Mouse (Mus musculus): ENCODE measurements around the gene Sit1.

Sit1 gene

GRCm38 (mm10) chr4:43483535-43484091 is at the start of gene Sit1:
Gene Sit1, minus strand, starts transcription at chr4:43483734.
- no peak for DNase-seq

- DNase-seq = peak; percentile 41
Observed at GRCm38 (mm10) chr4:43533270-43533669, 49.7 kb upstream of the Sit1 start.

- DNase-seq = peak; percentile 81
Observed at GRCm38 (mm10) chr4:43530581-43530980, 47.0 kb upstream of the Sit1 start.

GRCm38 (mm10) chr4:43530081-43530501 is 46.6 kb upstream of the Sit1 start:
- no peak for DNase-seq

GRCm38 (mm10) chr4:43528487-43528886 is 45.0 kb upstream of the Sit1 start:
- no peak for DNase-seq

- DNase-seq = no peak
Observed at GRCm38 (mm10) chr4:43527880-43528279, 44.3 kb upstream of the Sit1 start.

GRCm38 (mm10) chr4:43519956-43520355 is 36.4 kb upstream of the Sit1 start:
- peak; percentile 93 for DNase-seq

GRCm38 (mm10) chr4:43519551-43519950 is 36.0 kb upstream of the Sit1 start:
- DNase-seq = no peak

- DNase-seq = no peak
Observed at GRCm38 (mm10) chr4:43515764-43516708, 32.5 kb upstream of the Sit1 start.

- DNase-seq = no peak
Observed at GRCm38 (mm10) chr4:43513791-43514190, 30.3 kb upstream of the Sit1 start.

- no peak for DNase-seq
Observed at GRCm38 (mm10) chr4:43513300-43513699, 29.8 kb upstream of the Sit1 start.

- no peak for DNase-seq
Observed at GRCm38 (mm10) chr4:43512653-43513052, 29.1 kb upstream of the Sit1 start.

- no peak for DNase-seq
Observed at GRCm38 (mm10) chr4:43511675-43512454, 28.3 kb upstream of the Sit1 start.

- no peak for DNase-seq
Observed at GRCm38 (mm10) chr4:43509109-43509508, 25.6 kb upstream of the Sit1 start.

- DNase-seq = peak; percentile 65
Observed at GRCm38 (mm10) chr4:43508666-43508997, 25.1 kb upstream of the Sit1 start.

- DNase-seq = peak; percentile 29
Observed at GRCm38 (mm10) chr4:43507938-43508665, 24.6 kb upstream of the Sit1 start.

GRCm38 (mm10) chr4:43506536-43507185 is 23.1 kb upstream of the Sit1 start, which contains the start of gene Car9:
Gene Car9, plus strand, starts transcription at chr4:43506966.
- peak; percentile 31 for DNase-seq

GRCm38 (mm10) chr4:43506074-43506473 is 22.5 kb upstream of the Sit1 start:
- DNase-seq = no peak

GRCm38 (mm10) chr4:43504269-43504668 is 20.7 kb upstream of the Sit1 start:
- no peak for DNase-seq

- DNase-seq = peak; percentile 43
Observed at GRCm38 (mm10) chr4:43503506-43503905, 20.0 kb upstream of the Sit1 start.

- DNase-seq = peak; percentile 56
Observed at GRCm38 (mm10) chr4:43503041-43503440, 19.5 kb upstream of the Sit1 start.
